Mouse (Mus musculus) heart, adult 2 months (tissue): Measurements from ENCODE around the gene Clip2. TPM values are rescaled to one million over a fixed set of nuclear protein-coding genes. Genes with fewer than 3 reads are reported as not detected.

ENCODE experiments used
- DNase-seq, 2 experiments: peaks; one replicate each; pipeline ENCODE4 v3.0.0; 2021
- H3K27ac ChIP-seq: fragments of 200-600 bp; 2 replicates; pipeline ENCODE4 v1.8.1; 2022
- H3K27me3 ChIP-seq: fragments of 200-500 bp; 2 replicates; pipeline ENCODE4 v1.6.1; 2012; ENCODE audit warnings: mild to moderate bottlenecking, low read length, inconsistent platforms, mixed read lengths; ENCODE audit not compliant: control insufficient read depth, insufficient read depth
- H3K36me3 ChIP-seq: fragments of 200-500 bp; 2 replicates; pipeline ENCODE4 v1.6.1; 2012; ENCODE audit warnings: low read length, inconsistent platforms; ENCODE audit not compliant: control insufficient read depth, insufficient read depth
- H3K4me1 ChIP-seq: fragments of 200-500 bp; 2 replicates; pipeline ENCODE4 v1.6.1; 2011; ENCODE audit warnings: low read length; ENCODE audit not compliant: control insufficient read depth, insufficient read depth
- H3K4me3 ChIP-seq: fragments of 200-600 bp; 2 replicates; pipeline ENCODE4 v1.8.1; 2022
- H3K79me2 ChIP-seq: fragments of 200-500 bp; replicated peaks from 2 replicates; pipeline ENCODE4 v1.6.1; 2012; ENCODE audit warnings: mild to moderate bottlenecking, inconsistent platforms, low read length, moderate library complexity, mixed read lengths; ENCODE audit not compliant: control insufficient read depth, insufficient read depth
- H3K9ac ChIP-seq: fragments of 200-500 bp; 2 replicates; pipeline ENCODE4 v1.6.1; 2012; ENCODE audit warnings: low read depth, mild to moderate bottlenecking, control low read depth, inconsistent platforms, low read length, mixed read lengths
- CTCF ChIP-seq: fragments of 200-600 bp; IDR thresholded peaks from 2 replicates; pipeline ENCODE4 v1.8.1; 2022; ENCODE audit warnings: antibody characterized with exemption, mild to moderate bottlenecking, moderate library complexity
- EP300 ChIP-seq: fragments of 200-500 bp; IDR thresholded peaks from 2 replicates; pipeline ENCODE4 v1.6.1; 2011; ENCODE audit warnings: low read depth, low read length, control low read depth; ENCODE audit not compliant: insufficient read depth
- POLR2A ChIP-seq: fragments of 200-500 bp; IDR thresholded peaks from 2 replicates; pipeline ENCODE4 v1.6.1; 2011; ENCODE audit warnings: mild to moderate bottlenecking, low read depth, low read length, control low read depth; ENCODE audit not compliant: insufficient read depth
- WGBS: fragments of 180-500 bp; shearing (Covaris S2); methylation state at CpG from one replicate; pipeline ENCODE4 v1.1.7; 2018; 5-methylcytosine and 5-hydroxymethylcytosine counted together
- intact Hi-C: fragments of 180-260 bp; cut with DNase I; formaldehyde crosslinking; loops from one replicate; pipeline ENCODE4 v1.15.1; 2025
- polyA plus RNA-seq: library from polyadenylated mRNA; depleted of rRNA; stranded (reverse); fragments of >200 nt; gene quantifications from 2 replicates; pipeline ENCODE4 v1.2.3, GENCODE M21; 2012
- total RNA-seq, 2 experiments: library from RNA; stranded (reverse); gene quantifications; 2 replicates each; pipeline ENCODE4 v1.2.3; 2021

Gene Clip2
- total and polyA plus RNA-seq, 3 experiments, result 6.2 to 8.0 (median 7.0) TPM

DNA sequence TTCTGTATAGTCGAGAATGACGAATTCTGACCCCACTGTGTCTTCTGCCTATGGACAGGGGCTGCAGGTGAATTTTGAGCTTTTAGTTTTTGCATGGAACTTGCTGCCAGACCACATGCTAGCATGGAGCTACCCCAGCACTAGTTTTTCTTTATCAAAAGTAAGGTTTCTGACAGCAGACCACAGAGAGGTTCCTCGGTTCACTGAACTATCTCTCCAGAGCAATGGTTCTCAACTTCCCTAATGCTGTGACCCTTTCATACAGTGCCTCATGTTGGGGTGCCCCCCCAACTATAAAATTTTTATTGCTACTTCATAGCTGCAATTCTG lies 31.6 kb upstream of the Clip2 start:
- no peak for DNase-seq
- H3K36me3 ChIP-seq, result no peaks in the 10 kb centered on the region
- H3K9ac ChIP-seq, result no peak overlapping the region
- H3K79me2 ChIP-seq, result peaks cover 2% of the 10 kb centered on the region
- no peak for TF ChIP-seq EP300
- no peak for TF ChIP-seq POLR2A
- TF ChIP-seq CTCF, result no peak
- peaks cover 3% of the 10 kb centered on the region for H3K4me1 ChIP-seq
- no peak overlapping the region for H3K4me3 ChIP-seq
- intact Hi-C loops, result loop anchor here (2.0 to 5.0 kb wide), 3 partner anchors 37 to 118 kb away; partner anchors contain the start of gene Eif4h
- 66% methylated on average over 3 of the region's 3 CpGs for WGBS
- H3K27ac ChIP-seq, result no peak overlapping the region
- no peaks in the 10 kb centered on the region for H3K27me3 ChIP-seq

DNA sequence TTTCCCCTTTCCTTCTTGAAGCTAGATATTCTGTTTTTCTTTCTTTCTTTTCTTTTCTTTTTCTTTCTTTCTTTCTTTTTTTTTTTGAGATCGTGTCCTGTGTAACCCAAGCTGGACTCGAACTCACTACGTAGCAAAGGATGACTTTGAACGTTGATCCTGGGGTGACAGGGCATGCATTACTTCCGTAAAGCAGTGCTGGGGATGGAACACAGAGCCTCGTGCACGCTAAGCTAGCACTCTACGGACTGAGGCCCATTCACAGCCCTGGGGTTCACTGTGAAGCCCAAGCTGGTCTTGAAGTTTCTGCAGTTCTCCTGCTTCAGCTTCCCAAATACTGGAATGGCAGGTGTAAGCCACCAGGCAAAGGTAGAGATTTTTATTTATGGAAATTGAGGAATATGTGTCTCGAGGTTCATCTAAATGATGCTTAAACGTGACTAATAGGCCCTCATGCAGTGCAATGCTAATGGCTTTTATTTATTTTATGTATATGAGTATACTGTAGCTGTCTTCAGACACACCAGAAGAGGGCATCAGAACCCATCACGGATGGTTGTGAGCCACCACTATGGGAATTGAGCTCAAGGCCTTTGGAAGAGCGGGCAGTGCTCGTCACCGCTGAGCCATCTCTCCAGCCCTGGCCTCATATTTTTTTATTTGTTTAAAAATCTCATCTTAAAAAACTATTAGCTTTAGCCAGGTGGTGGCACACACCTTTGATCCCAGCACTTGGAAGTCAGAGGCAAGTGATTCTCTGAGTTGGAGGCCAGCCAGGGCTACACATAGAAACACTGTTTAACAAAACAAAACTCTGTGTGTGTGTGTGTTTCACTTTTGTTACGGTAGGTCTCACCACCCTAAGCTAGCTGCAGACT lies 31.0 kb upstream of the Clip2 start:
- intact Hi-C loops, result loop anchor here (2.0 to 5.0 kb wide), 3 partner anchors 36 to 119 kb away; partner anchors contain the start of gene Eif4h
- Histone ChIP-seq H3K27me3 (no peaks in the 10 kb centered on the region), H3K27ac (peak overlapping the region; percentile 75), H3K9ac (peak overlapping the region; percentile 98), H3K4me3 (peak overlapping the region; percentile 78), H3K79me2 (peaks cover 2% of the 10 kb centered on the region), H3K4me1 (peaks cover 3% of the 10 kb centered on the region), H3K36me3 (no peaks in the 10 kb centered on the region)
- whole genome bisulfite sequencing, result 29% methylated on average over 15 of the region's 15 CpGs
- no peak for DNase-seq
- no peak for TF ChIP-seq POLR2A
- TF ChIP-seq CTCF, result no peak
- no peak for TF ChIP-seq EP300

DNA sequence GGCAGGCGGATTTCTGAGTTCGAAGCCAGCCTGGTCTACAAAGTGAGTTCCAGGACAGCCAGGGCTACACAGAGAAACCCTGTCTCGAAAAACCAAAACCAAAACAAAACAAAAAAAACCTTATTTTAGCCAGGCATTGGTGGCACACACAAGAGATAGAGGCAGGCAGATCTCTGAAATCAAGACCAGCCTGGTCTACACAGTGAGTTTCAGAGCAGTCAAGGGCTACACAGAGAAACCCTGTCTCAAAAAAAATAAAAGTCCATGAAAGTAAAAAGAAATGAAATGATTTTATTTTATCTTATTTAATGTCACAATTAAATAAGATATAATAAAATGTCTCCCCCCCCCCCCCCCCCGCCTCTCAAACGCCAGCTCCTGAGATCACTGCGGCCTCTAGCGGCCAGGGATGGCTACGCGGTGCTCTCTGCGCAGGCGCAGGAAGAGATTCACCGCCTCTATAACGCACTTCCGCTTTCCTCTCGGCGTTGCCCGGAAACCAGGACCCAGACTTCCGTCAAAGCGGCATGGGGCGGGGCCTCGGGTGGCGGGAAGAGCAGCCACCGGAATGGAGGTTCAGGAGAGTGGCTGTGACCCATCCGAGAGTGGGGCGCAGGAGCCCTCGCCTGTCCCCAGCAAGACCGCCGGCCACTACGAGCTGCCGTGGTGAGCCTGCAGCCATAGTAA lies 30.1 kb upstream of the Clip2 start:
- H3K9ac ChIP-seq, result peak overlapping the region; percentile 98
- peak overlapping the region; percentile 75 for H3K27ac ChIP-seq
- peaks cover 2% of the 10 kb centered on the region for H3K79me2 ChIP-seq

GRCm38 (mm10) chr5:134581146-134581545 lies 28.9 kb upstream of the Clip2 start, which contains the start of gene Rfc2:
Rfc2 (plus strand) TSS chr5:134581366.
- Histone ChIP-seq H3K27me3 (no peaks in the 10 kb centered on the region), H3K9ac (no peak within 1 kb of the TSS), H3K4me3 (no peak within 1 kb of the TSS), H3K36me3 (no peaks in the 10 kb centered on the region), H3K27ac (no peak within 1 kb of the TSS), H3K4me1 (peaks cover 3% of the 10 kb centered on the region), H3K79me2 (peaks cover 2% of the 10 kb centered on the region)
- intact Hi-C loops, result loop anchor here (5.0 kb wide), 2 partner anchors 34 to 121 kb away; no protein-coding TSS in a partner anchor
- TF ChIP-seq POLR2A, result no peak
- no peak for TF ChIP-seq CTCF
- TF ChIP-seq EP300, result no peak
- DNase-seq, result no peak
- WGBS, result 85% methylated on average over 5 of the region's 5 CpGs

More for the DNA sequence above, 30.1 kb upstream of the Clip2 start:
- Histone ChIP-seq H3K4me3 (peak overlapping the region; percentile 78), H3K27me3 (no peaks in the 10 kb centered on the region), H3K4me1 (peaks cover 3% of the 10 kb centered on the region), H3K36me3 (no peaks in the 10 kb centered on the region)
- intact Hi-C loops, result loop anchor here (1.0 to 5.0 kb wide), 4 partner anchors 35 to 120 kb away; partner anchors contain the start of gene Eif4h
- WGBS, result 7% methylated on average over 30 of the region's 30 CpGs
- peak; percentile 96 to 98 for DNase-seq
- TF ChIP-seq CTCF, result peak; percentile 87
- TF ChIP-seq POLR2A, result peak; percentile 70
- TF ChIP-seq EP300, result peak; percentile 79

- Histone ChIP-seq H3K36me3 (no peaks in the 10 kb centered on the region), H3K4me1 (peaks cover 3% of the 10 kb centered on the region), H3K27ac (no peak overlapping the region), H3K4me3 (no peak overlapping the region), H3K27me3 (no peaks in the 10 kb centered on the region), H3K9ac (no peak overlapping the region), H3K79me2 (peaks cover 2% of the 10 kb centered on the region)
- intact Hi-C loops, result no loop called here
- TF ChIP-seq POLR2A (no peak), CTCF (no peak), EP300 (no peak)
- DNase-seq, result no peak
- WGBS, result 58% methylated on average over 3 of the region's 3 CpGs
These were observed 26.9 kb upstream of the Clip2 start for GRCm38 (mm10) chr5:134579135-134579534.
